Mouse (Mus musculus) retina, postnatal 7 days (tissue): Measurements from ENCODE around the gene Hnrnpll.
"Not testable (repeated sequence)": the region's sequence is repeated elsewhere in the genome, so short reads cannot be mapped to it uniquely, and the experiment has no call there.

Experiments used
- DNase-seq: peaks from one replicate; pipeline ENCODE4 v3.0.0-alpha.2; 2012; ENCODE audit warnings: low read depth, low spot score

Hnrnpll gene

DNA sequence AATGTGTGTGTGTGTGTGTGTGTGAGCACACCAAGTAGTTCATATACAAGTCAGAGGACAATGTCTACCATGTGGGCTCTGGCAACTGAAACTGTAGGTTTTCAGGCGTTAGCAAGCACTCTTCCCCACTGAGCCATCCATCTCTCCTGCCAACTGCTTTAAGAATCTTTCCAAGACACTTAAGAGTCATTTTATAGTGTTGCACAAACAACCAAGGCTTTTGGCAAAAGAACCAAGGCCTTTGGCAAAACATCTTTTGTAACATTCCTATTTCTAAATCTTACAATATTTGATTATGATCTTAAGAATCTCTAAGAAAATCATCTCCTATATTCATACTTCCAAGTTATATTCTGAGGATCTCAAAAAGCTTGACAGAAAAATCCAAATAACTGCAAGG, 2.4 kb downstream of the Hnrnpll start:
- no peak for DNase-seq

- DNase-seq: no peak
Measured at GRCm38 (mm10) chr17:80058501-80058900, 3.6 kb downstream of the Hnrnpll start.

DNA sequence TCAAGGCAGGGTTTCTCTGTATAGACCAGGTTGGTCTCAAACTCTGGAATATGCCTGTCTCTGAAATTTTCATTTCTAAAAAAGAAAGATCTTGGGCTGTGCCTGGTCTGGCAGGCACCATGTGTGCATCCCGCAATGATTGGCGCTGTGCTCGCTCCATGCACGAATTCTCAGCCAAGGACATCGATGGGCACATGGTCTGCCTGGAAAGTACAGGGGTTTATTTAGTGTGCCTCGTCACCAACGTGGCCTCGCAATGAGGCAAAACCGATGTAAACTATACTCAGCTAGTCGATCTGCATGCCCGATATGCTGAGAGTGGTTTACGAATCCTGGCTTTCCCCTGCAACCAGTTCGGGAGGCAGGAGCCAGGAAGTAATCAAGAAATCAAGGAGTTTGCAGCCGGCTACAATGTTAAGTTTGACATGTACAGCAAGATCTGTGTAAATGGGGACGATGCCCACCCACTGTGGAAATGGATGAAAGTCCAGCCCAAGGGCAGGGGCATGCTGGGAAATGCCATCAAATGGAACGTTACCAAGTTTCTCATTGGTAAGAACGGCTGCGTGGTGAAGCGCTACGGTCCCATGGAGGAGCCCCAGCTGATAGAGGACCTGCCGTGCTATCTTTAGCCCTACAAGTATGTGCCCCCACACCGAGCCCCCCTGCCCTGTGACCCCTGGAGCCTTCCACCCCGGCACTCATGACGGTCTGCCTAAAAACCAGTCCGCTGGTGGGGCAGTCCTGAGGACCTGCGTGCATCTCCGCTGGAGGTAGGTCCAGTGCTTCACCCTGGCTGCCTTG, 8.0 kb downstream of the Hnrnpll start:
- no peak for DNase-seq

DNA sequence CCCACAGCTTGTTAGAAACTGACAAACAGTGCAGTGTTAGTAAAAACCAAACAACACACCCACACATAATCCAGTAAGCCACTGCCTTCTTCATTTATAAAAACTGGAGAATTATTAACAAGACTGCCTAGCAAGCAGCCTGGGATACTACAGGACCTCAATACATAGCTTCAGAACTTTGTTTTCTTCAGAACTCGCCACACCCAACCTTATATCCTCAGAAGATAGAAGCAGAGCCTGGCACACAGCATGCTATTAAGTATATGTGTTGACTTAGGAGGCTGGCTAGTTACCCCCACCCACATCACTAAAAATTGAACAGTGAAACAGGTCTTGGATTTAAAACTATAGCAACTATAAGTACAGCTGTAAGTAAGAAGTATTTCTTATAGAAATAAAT, 10.5 kb downstream of the Hnrnpll start:
- DNase-seq: no peak

DNA sequence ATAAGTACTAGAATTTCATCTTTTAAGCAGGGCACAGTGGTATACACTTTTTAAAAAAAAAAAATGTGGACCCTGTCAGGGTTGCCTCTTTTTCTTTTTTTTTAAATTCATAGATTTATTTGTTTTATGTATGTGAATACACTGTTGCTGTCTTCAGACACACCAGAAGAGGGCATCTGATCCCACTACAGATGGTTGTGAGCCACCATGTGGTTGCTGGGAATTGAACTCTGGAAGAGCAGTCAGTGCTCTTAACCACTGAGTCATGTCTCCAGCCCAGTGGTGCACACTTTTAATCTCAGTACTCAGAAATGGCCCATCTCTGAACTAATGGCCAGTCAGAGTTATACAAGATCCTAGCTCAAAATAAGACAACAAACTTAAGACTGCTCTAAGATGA, 12.8 kb downstream of the Hnrnpll start:
- DNase-seq: not testable (repeated sequence)

- DNase-seq: peak; percentile 50
Measured at GRCm38 (mm10) chr17:80048230-80048629, 13.9 kb downstream of the Hnrnpll start.

DNA sequence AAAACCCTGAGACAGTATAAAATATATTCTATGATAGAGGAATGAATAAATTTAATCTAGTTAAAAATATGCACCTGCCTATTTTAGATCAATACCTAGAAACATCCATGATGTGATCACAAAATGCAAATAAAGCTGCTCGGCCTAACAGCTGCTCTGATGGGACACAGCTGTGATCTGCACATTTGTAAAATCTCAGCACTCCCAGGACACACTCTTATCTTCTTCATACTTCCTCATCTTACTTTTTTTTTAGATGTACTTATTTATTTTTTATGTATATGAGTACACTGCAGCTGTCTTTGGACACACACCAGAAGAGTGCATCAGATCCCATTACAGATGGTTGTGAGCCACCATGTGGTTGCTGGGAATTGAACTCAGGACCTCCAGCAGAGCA, 20.4 kb downstream of the Hnrnpll start:
- no peak for DNase-seq

DNA sequence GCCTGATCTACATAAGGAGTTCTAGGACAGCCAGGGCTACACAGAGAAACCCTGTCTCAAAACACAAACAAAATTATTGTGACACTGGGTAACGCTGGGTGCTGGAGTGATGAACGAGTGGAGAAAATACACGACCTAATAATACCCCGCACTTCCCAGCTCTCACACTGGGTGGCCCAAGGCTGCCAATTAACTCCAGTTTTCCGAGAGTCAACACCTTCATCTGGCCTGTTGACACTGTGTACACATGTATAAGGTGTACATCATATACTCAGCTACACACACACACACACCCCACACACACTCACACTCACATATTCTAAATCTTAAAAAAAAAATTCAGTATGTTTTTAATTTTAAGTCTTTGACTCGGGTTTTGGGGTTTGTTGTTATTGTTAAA, 33.5 kb downstream of the Hnrnpll start:
- no peak for DNase-seq

DNA sequence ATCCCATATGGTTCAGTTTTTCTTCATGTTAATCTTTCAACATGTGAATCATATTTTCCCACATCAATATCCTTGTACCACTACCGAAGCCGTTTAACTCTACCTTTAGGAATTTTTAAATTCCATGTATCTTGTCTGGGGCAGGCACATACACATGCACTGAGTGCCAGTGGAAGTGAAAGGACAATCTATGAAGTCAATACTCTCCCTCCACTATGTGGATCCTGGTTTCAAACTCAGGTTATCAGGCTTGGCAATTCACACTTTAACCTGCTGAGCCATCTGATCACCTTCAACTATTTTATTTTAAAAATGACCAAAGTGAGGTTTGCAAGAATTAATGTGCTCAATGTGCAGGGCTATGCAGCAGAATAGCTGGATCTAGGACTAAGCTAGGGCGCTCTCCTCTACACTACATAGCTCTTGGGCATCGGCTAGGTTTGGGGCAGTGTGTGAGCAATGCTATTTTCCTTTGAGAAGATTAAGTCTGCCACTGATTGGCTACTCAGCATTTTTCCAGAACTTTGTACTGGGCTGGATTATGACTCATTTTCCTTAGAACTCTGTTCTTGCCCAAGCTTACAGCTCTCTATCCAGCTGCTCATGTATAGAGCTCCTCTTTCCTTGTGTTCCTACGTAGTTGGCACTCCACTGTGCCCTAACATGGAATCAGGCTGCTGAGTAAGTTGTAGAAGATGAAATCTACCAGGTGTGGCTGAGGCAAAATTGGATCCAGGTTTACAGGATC, 35.8 kb downstream of the Hnrnpll start:
- DNase-seq: no peak

GRCm38 (mm10) chr17:80022090-80022489, 40.0 kb downstream of the Hnrnpll start:
- no peak for DNase-seq

DNA sequence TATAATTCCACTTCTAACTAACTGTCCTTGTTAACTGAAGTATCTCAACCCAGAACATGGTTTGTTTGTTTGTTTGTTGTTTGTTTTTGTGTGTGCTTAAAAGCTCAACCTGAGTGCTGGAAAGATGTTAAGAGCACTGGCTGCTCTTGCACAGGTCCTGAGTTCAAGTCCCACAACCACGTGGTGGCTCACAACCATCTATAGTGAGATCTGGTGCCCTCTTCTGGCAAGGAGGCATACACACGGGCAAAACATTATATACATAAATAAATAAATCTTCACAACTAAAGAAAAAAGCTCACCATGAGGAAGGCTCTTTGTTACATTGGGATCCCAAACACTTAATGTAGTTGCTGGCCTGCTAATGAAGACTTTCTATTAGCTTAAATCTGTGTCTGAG, 41.6 kb downstream of the Hnrnpll start:
- no peak for DNase-seq

DNA sequence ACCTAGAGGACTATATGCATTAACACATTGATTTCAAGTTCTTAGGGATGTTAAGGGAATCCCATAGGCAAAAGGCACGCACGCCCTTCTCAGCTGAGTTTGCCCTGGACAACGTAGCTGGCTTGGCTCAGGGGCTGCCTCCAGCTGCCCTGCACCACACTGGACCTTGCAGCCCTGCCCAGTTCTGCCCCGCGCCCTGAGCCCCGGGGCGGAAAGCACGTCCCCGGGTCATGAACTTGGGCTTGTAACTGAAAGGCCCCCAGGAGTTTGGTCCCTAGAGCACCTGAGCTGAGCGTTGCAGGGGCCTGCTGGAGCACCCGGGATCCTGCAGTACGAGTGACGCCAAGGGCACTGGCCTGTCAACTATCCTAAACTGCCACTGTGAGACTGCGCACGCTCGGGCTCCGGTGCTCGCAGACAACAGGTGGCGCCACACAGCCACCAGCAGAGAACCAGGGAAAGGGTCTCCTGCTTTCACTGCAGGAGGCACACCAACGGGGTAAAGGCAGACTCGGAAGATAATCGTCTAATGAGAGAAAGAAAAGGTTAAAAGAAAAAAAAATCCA, 43.1 kb downstream of the Hnrnpll start:
- DNase-seq: no peak

GRCm38 (mm10) chr17:80018239-80018975, 43.7 kb downstream of the Hnrnpll start:
- DNase-seq: no peak

- DNase-seq: peak; percentile 49
Measured at GRCm38 (mm10) chr17:80017389-80017788, 44.7 kb downstream of the Hnrnpll start.

DNA sequence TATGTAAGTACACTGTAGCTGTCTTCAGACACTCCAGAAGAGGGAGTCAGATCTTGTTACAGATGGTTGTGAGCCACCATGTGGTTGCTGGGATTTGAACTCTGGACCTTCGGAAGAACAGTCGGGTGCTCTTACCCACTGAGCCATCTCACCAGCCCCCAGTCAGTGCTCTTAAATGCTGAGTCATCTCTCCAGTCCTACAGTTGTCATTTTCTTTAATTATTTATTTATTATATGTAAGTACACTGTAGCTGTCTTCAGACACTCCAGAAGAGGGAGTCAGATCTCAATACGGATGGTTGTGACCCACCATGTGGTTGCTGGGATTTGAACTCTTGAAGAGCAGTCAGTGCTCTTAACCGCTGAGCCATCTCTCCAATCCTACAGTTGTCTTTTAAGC, 45.7 kb downstream of the Hnrnpll start:
- DNase-seq: not testable (repeated sequence)

GRCm38 (mm10) chr17:80014361-80014809, 47.7 kb downstream of the Hnrnpll start:
- DNase-seq: no peak

DNA sequence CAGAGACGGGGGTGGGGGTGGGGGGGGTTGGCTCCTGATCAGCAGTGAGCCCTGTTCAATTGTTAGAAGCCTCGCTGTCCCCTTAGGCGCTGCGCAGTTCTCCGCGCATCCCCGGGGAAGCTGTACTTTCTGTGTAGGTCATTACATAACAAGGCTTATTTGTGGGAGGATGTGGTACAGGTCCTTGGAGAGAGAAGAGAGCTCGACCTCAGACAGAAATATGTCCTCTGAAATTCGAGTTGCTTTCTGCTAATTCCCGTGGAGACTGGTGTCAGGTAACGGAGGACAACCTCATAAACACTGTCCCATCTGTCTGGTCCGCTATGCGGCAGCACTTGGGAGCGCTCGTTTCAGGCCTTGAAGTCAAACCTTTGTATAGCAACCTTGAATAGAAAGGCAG, 52.2 kb downstream of the Hnrnpll start:
- DNase-seq: no peak

- DNase-seq: no peak
Measured at GRCm38 (mm10) chr17:80008847-80009246, 53.3 kb downstream of the Hnrnpll start.

DNA sequence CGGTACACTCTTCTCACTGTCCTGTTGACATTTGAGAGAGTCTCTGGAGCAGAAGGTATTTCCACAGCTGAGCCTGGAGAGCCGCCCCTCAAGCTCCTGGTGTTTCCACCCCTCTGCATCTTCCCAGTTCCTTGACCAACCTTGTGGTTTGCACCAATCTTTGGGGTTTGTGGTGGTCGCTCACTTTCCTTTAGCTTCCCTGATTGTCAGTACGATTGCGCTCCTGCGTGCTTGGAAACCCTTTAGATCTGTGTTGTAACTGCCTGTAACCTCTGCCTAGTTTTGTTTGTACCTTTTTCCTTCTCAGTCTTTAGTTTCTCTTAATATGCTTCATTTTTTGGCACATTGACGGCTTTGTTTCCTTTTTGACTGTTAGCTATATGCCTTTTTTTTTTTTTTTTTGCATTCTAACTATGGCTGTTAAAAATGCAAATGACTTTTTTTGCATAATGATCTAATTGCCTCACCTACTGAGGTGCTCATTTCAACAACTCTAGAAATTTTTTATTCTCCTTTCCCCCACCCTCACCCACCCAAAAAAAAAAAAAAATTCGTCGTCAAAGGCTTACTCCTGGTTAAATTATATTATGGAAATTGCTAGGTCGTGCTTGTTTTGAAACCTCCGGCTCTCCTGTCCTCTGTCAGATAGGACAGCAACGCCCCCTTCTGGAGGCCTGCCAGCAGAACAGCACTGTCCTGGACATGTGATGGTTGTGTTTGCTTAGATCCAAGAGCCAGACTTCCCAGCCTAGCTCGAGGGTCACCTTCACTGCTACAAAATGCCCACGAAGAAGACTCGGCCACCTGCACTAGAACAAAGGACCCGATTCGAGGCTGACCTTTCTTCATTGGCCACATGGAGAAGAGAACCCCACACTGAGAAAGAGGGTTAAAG, 57.5 kb downstream of the Hnrnpll start:
- DNase-seq: no peak

GRCm38 (mm10) chr17:80003851-80004250, 58.3 kb downstream of the Hnrnpll start:
- not testable (repeated sequence) for DNase-seq

GRCm38 (mm10) chr17:80002385-80002852, 59.7 kb downstream of the Hnrnpll start:
- no peak for DNase-seq
